Mouse (Mus musculus) myocyte (in vitro differentiated cells): ENCODE measurements around the gene Nom1. TPM values are rescaled to one million over a fixed set of nuclear protein-coding genes. Genes with fewer than 3 reads are reported as not detected.

Experiments
- H3K27me3 ChIP-seq: one replicate; pipeline ENCODE4 v1.6.1; 2011; ENCODE audit not compliant: control insufficient read depth, insufficient read depth, insufficient read length
- H3K36me3 ChIP-seq: one replicate; pipeline ENCODE4 v1.6.1; 2011; ENCODE audit not compliant: control insufficient read depth, insufficient read depth
- H3K4me2 ChIP-seq: one replicate; pipeline ENCODE4 v1.6.1; 2011; ENCODE audit warnings: low read depth, control low read depth
- H3K4me3 ChIP-seq: one replicate; pipeline ENCODE4 v1.5.1; 2011; ENCODE audit warnings: mild to moderate bottlenecking, control low read depth, moderate library complexity
- H3K79me2 ChIP-seq: one replicate; pipeline ENCODE4 v1.6.1; 2011; ENCODE audit not compliant: control insufficient read depth, insufficient read depth
- H3ac ChIP-seq: one replicate; pipeline ENCODE4 v1.6.1; 2011; ENCODE audit not compliant: control insufficient read depth, insufficient read length
- CEBPB ChIP-seq: IDR thresholded peaks from 2 replicates; pipeline ENCODE4 v1.6.1; 2011; ENCODE audit warnings: mild to moderate bottlenecking, moderate library complexity; ENCODE audit not compliant: poor library complexity, insufficient read depth, severe bottlenecking
- E2F4 ChIP-seq: IDR thresholded peaks from one replicate; pipeline ENCODE4 v1.6.1; 2011; ENCODE audit warnings: mild to moderate bottlenecking, control low read depth, moderate library complexity; ENCODE audit not compliant: insufficient read depth
- MAX ChIP-seq: IDR thresholded peaks from one replicate; pipeline ENCODE4 v1.6.1; 2011; ENCODE audit warnings: low read depth, mild to moderate bottlenecking, control low read depth
- MYOD1 ChIP-seq, 3 experiments: IDR thresholded peaks; one replicate each; pipeline ENCODE4 v1.6.1; 2011; ENCODE audit warnings: control low read depth in 2 of 3, low read depth in 2 of 3, mild to moderate bottlenecking in 2 of 3, moderate library complexity in 1 of 3; ENCODE audit not compliant: insufficient read length in 2 of 3, control insufficient read depth in 1 of 3
- MYOG ChIP-seq, 3 experiments: IDR thresholded peaks; one replicate each; pipeline ENCODE4 v1.6.1; 2011; ENCODE audit warnings: control low read depth in 2 of 3, low read depth in 2 of 3, mild to moderate bottlenecking in 2 of 3; ENCODE audit not compliant: insufficient read length in 2 of 3, control insufficient read depth in 1 of 3, insufficient read depth in 1 of 3
- POLR2A ChIP-seq: IDR thresholded peaks from one replicate; pipeline ENCODE4 v1.6.1; 2011; ENCODE audit warnings: low read depth, mild to moderate bottlenecking, control low read depth, moderate library complexity; ENCODE audit not compliant: insufficient read length
- POLR2AphosphoS2 ChIP-seq: IDR thresholded peaks from one replicate; pipeline ENCODE4 v1.6.1; 2011; ENCODE audit warnings: low read depth, control low read depth; ENCODE audit not compliant: insufficient read length
- REST ChIP-seq: IDR thresholded peaks from one replicate; pipeline ENCODE4 v1.6.1; 2011; ENCODE audit warnings: mild to moderate bottlenecking, control low read depth, moderate library complexity; ENCODE audit not compliant: insufficient read depth, insufficient read length
- SRF ChIP-seq: IDR thresholded peaks from one replicate; pipeline ENCODE4 v1.6.1; 2011; ENCODE audit warnings: low read depth; ENCODE audit not compliant: control insufficient read depth, insufficient read length
- TCF12 ChIP-seq: IDR thresholded peaks from one replicate; pipeline ENCODE4 v1.6.1; 2011; ENCODE audit warnings: mild to moderate bottlenecking, control low read depth; ENCODE audit not compliant: poor library complexity, insufficient read depth, severe bottlenecking
- TCF3 ChIP-seq: IDR thresholded peaks from one replicate; pipeline ENCODE4 v1.6.1; 2011; ENCODE audit warnings: low read depth, control low read depth; ENCODE audit not compliant: insufficient read length
- USF1 ChIP-seq: IDR thresholded peaks from one replicate; pipeline ENCODE4 v1.6.1; 2011; ENCODE audit warnings: low read depth, mild to moderate bottlenecking, control low read depth, moderate library complexity
- polyA plus RNA-seq: library from polyadenylated mRNA; unstranded; fragments of >200 nt; fragmentation: generic; extraction: Trizol; gene quantifications from one replicate; pipeline ENCODE4 v1.2.1, GENCODE M21; 2012; ENCODE audit warnings: missing spikeins

The Nom1 gene
- polyA plus RNA-seq, 1 experiment: 9.9 TPM

GRCm38 (mm10) chr5:29468351-29469065, 34.0 kb downstream of the Nom1 start:
- no peaks in the 10 kb centered on the region for H3K79me2 ChIP-seq
- H3ac ChIP-seq: no peak overlapping the region
- H3K27me3 ChIP-seq: peaks cover 52% of the 10 kb centered on the region
- peak overlapping the region; percentile 74 for H3K4me2 ChIP-seq
- TF ChIP-seq MYOD1 (IDR thresholded peaks at IDR 0.05; ENCODE audit: control insufficient read depth in 1 of 3, insufficient read length in 2 of 3, low read depth in 2 of 3) (no peak), TCF12 (no peak), MAX (no peak), USF1 (no peak), E2F4 (no peak), POLR2A (no peak), POLR2AphosphoS2 (no peak)
- no peak overlapping the region for H3K4me3 ChIP-seq
- H3K36me3 ChIP-seq: no peaks in the 10 kb centered on the region

- no peak overlapping the region for H3K4me2 ChIP-seq
- no peaks in the 10 kb centered on the region for H3K79me2 ChIP-seq
- H3K27me3 ChIP-seq: peaks cover 61% of the 10 kb centered on the region
- no peak overlapping the region for H3K4me3 ChIP-seq
- H3ac ChIP-seq: no peak overlapping the region
- TF ChIP-seq POLR2AphosphoS2 (no peak), REST (no peak), MAX (no peak)
- no peaks in the 10 kb centered on the region for H3K36me3 ChIP-seq
Observed at GRCm38 (mm10) chr5:29469501-29469900, 35.0 kb downstream of the Nom1 start.

GRCm38 (mm10) chr5:29470271-29470670, 35.8 kb downstream of the Nom1 start:
- Histone ChIP-seq H3K79me2 (no peaks in the 10 kb centered on the region), H3K27me3 (peaks cover 69% of the 10 kb centered on the region), H3K4me3 (no peak overlapping the region), H3ac (no peak overlapping the region), H3K36me3 (no peaks in the 10 kb centered on the region), H3K4me2 (no peak overlapping the region)
- TF ChIP-seq E2F4: no peak
- TF ChIP-seq TCF3: no peak
- TF ChIP-seq USF1: no peak
- TF ChIP-seq SRF: no peak
- TF ChIP-seq MYOD1 (IDR thresholded peaks at IDR 0.05; ENCODE audit: control insufficient read depth in 1 of 3, insufficient read length in 2 of 3, low read depth in 2 of 3): no peak

GRCm38 (mm10) chr5:29470851-29471394, 36.5 kb downstream of the Nom1 start:
- Histone ChIP-seq H3K79me2 (no peaks in the 10 kb centered on the region), H3K36me3 (no peaks in the 10 kb centered on the region), H3K4me3 (no peak overlapping the region), H3K4me2 (no peak overlapping the region), H3K27me3 (peaks cover 71% of the 10 kb centered on the region), H3ac (no peak overlapping the region)
- TF ChIP-seq MYOD1 (IDR thresholded peaks at IDR 0.05; ENCODE audit: control insufficient read depth in 1 of 3, insufficient read length in 2 of 3, low read depth in 2 of 3) (no peak), MAX (no peak), REST (no peak), CEBPB (no peak), TCF3 (no peak), MYOG (IDR thresholded peaks at IDR 0.05; ENCODE audit: control insufficient read depth in 1 of 3, insufficient read depth in 1 of 3, insufficient read length in 2 of 3, low read depth in 2 of 3) (no peak), E2F4 (no peak), USF1 (no peak), POLR2AphosphoS2 (no peak), POLR2A (no peak), TCF12 (no peak), SRF (no peak)

GRCm38 (mm10) chr5:29471396-29471795, 36.9 kb downstream of the Nom1 start:
- H3K4me2 ChIP-seq: no peak overlapping the region
- no peak overlapping the region for H3ac ChIP-seq
- peaks cover 75% of the 10 kb centered on the region for H3K27me3 ChIP-seq
- TF ChIP-seq REST: no peak
- TF ChIP-seq USF1: no peak
- TF ChIP-seq MYOG (IDR thresholded peaks at IDR 0.05; ENCODE audit: control insufficient read depth in 1 of 3, insufficient read depth in 1 of 3, insufficient read length in 2 of 3, low read depth in 2 of 3): no peak
- no peak for TF ChIP-seq POLR2AphosphoS2
- no peak for TF ChIP-seq SRF
- TF ChIP-seq E2F4: no peak
- no peak for TF ChIP-seq TCF12
- TF ChIP-seq MYOD1 (IDR thresholded peaks at IDR 0.05; ENCODE audit: control insufficient read depth in 1 of 3, insufficient read length in 2 of 3, low read depth in 2 of 3): no peak
- TF ChIP-seq CEBPB: no peak
- no peak for TF ChIP-seq TCF3
- no peak for TF ChIP-seq MAX
- TF ChIP-seq POLR2A: no peak
- no peak overlapping the region for H3K4me3 ChIP-seq
- no peaks in the 10 kb centered on the region for H3K36me3 ChIP-seq
- no peaks in the 10 kb centered on the region for H3K79me2 ChIP-seq
